Mouse (Mus musculus) activated CD4-positive, CD25-positive, alpha-beta regulatory T cell, adult 4 months (primary cell): ENCODE results near the gene Slc20a1. TPM values are rescaled to one million over a fixed set of nuclear protein-coding genes. Genes with fewer than 3 reads are reported as not detected.

ENCODE experiments used
- ATAC-seq: one replicate; pipeline ENCODE4 v1.8.0; 2017
- polyA plus RNA-seq, 2 experiments: library from polyadenylated mRNA; unstranded; fragments of 100-300 nt; shearing (Covaris generic); gene quantifications; one replicate each; pipeline ENCODE4 v1.2.1; 2017

The Slc20a1 gene
- polyA plus RNA-seq, 2 experiments from 2014 or later = 68.0 to 74.3 TPM

DNA sequence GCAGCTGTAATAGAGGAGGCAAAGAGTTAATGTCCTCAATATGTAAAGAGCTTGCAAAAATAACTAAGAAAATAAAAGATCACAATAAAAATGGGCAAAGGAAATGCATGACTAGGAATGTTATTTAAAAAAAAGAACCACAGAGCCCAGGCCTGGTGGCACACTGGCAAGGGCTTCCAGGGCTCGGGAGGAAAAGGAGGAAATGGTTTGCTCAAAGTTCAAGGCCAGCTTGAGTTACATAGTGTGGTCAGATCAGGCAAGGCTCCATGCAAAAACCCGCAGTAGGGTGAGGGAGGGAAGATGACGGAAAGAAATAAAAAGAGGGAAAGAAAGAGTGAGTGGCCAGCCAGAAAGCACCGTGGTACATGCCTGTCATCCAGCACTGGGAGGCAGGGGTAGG is 30.0 kb downstream of the Slc20a1 start:
- no peak for ATAC-seq

DNA sequence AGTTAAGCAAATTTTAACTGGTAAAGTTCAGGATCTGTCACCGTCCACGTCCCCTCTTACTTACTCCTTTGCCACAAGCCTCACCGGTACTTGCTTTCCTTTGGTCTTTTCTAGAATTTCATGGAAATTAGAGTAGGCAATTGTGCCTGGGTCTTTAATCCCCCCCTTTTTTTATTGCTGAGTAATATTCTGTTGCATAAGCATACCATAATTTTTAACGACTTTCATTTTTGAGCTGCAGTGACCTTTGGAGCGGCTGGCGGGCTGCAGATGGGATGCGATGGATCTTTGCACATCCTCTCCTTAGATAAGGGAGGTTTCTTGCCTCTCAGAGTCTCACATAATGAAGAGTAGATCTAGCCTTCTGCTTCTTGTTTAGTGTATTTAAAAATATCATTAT is 30.8 kb downstream of the Slc20a1 start:
- no peak for ATAC-seq

DNA sequence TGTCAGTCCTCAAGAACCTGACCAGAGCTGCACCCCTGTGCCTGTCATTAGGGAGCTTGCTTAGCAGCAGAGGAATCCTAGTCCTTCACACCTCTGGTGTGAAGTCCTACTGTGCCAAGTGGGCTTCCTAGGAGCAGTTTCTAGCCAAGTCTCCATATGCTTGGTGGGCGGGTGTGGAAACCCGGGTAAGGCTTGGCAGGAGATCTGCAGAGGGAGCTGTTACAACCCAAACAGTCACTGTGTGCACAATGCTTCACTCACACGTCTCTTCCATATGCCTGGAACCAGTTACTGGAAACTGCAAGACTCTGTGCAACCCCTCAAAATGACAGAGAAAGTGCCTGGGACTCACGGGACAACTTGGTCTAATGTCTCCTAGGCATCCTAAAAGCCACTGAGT is 33.5 kb downstream of the Slc20a1 start:
- ATAC-seq = no peak

DNA sequence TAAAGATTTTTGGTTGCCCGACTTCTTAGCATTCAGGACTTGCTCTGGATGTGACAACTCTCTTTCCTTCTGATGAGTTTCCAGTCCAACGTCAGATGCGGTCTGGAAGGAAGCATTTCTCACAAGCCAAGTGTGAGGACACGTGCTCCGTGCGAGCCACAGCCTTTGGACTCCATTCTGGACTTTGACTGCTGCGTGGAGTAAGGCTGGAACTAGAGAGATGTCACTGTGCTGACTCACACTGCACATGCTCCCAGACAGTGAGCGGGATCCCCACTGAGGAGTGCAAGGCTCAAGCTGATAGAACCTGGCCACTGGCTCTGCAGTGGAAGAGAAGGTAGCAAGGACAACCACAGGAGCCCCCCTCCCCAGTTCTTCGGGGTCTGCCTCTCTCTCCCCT is 33.9 kb downstream of the Slc20a1 start:
- no peak for ATAC-seq

DNA sequence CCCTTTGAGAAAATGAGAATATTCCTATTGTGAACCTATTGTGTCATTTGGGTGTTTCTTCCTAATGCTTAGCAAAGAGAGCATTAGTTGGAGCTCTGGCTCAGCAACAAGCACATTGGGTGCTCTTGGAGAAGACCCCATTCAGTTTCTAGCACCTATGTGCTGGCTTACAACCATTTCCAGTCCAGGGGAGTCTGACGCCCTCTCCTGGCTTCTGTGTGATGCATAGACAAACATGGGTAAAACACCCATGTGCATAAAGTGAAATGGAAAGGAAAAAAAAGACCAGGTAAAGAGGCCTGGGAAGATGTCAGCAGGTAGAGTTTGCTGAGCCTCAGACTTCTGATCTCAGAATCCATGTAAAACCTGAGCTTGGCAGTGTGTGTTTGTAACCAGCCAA is 34.7 kb downstream of the Slc20a1 start:
- ATAC-seq = no peak

DNA sequence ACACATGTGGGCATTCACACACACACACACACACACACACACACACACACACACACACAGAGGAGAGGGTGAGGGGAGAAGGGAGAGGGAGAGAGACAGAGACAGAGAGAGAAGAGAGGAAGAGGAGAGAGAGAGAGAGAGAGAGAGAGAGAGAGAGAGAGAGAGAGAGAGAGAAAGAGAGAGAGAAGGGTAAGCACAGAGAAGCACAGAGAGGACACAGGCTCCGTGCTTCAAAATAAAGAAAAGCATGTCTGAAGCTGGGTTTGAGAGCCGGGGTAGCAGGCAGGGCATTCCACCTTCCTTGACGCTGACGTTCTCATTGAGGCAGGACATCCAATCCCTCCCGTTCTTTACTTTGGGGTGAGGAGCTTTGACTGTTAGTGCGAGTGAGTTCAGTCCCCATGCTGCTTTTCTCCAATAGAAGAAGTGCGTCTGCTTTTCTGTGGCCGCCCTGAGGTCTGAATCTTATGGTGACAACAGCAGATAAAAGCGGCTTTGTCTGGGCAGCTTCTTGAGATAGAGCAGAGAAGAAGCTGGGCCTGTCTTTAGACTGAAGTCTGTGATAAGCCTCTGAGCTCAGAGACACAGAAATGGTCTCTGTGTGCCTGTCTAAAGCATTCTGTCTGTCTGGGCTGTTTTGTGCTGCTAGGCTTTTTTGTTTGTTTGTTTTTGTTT is 35.4 kb downstream of the Slc20a1 start:
- no peak for ATAC-seq

DNA sequence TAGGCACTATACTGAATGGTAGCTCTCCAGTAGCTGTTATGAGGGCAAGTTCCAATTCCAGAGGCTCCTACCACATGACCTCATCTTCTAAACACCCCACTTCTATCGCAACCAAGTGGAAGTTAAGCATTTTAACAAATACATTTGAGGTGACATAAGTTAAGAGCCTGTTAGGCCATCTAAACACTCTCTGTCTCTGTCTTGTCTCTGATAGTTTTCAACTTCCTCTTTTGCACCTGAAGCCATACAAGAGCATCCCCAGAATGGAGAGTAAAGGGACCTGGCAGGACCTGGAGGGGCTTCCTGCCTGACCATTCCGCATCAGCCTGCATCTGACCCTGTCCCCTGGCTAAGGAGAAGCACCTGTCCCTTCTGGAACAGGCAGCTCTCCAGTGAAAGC is 36.2 kb downstream of the Slc20a1 start:
- no peak for ATAC-seq

DNA sequence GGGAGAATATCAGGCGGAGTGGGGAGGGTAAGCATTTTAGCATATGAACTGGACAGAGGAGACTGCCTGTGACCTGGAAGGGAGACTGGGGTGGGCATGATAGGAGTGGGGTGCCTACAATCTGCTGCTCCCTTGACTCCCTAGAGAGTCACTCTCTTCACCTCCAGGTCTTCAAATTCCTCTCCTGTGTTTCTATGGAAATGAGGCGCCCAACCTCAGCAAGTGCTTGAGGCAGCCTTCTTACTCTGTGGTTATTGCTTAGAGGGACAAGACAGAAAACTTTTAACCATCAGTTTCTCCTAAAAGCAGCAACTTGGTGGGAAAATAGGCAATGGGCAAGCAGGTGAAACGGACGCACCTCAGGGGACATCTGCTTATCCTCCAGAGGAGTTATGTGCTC is 38.0 kb downstream of the Slc20a1 start:
- ATAC-seq = no peak

DNA sequence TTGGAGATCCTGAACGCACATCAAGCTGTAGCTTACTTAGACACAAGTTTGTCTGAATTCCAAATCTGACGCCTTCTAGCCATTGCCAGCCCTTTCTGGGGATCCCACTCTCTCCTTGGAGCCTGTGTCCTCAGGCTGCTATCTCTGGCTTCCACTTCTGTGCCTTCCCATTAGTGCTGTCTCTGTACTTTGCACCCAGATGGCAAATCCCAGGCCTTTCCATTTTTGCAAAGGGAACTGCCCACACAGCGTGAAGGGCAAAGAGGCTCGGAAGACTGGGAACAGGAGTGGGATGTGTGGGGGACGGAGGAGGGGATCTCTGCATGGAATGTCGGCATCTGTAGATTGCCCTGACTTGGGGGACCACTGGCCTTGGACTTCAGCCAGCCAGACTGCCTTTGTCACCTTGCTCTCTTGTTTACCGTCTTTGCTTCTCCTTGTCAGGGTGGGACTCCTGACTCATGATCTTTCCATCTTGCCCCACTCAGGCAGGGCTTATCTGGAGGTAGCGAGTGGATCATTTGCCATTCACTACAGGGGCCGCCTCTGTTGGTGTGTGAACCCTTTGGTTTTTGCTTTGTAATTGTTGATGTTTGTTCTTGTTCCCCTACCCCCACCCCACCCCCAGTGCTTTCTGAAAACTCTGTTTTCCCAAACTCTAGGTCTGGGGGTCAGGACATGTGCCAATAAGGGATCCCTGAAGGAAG is 42.3 kb downstream of the Slc20a1 start:
- ATAC-seq = no peak

DNA sequence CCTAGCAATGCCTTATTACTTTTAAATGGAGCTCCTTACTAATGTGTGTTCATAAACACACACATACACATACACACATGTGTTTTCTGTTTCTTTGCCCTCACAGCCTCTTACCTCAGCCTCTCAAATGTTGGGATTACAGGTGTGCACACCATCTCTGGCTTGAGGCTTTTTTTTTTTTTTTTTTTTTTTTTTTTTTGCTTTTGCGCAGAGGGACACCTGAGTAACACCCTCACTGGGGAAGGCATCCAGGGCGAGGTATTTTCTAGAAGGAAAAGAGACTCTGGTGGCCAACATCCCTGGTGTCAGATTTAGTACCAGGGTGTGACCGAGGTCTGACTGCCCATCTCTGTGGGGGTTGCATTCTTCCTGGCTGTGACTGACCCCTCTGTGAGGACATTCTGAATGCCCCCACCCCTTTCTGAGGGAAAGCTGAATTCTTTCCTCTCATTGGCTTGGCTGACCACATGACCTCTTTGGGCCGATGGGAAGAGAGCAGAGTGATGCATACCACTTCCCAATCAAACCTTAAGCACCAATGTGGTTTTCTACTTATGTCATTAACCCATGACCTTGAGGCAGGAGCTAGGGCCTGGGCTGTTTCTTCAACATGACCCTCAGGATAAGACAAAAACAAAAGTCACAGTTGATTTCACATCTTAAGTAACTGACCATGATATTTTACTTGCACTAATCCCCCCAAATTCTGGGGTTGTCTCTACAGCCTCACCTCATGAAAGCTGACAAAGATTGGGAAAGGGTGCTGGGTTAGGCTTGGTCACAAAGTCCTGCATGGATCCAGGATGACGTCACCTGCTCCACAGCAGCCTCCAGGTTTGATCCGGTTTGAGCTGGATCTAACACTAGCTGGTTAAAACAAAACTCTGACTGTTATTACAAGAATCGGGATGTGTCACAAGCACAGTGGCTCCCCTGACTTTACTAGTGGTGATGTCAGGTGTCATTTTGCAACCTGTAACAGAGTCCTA is 43.6 kb downstream of the Slc20a1 start:
- ATAC-seq = no peak

DNA sequence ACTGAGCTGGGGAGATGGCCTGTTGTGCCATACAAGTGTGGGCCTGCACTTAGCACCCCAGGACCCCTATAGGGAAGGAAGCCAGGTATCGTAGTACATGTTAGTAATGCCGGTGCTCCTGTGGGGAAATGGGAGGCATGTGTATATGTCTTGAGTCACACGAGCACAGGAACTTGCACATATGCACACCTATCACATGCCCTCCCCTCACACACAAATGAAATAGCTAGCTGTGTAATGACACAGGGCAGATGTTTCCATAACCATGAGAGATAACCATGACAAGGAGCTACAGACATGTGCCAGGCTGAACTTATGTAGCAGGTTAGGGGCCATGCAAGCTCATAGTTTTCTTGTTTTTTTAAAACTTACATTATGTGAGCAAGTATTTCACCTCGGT is 44.4 kb downstream of the Slc20a1 start:
- ATAC-seq = no peak

DNA sequence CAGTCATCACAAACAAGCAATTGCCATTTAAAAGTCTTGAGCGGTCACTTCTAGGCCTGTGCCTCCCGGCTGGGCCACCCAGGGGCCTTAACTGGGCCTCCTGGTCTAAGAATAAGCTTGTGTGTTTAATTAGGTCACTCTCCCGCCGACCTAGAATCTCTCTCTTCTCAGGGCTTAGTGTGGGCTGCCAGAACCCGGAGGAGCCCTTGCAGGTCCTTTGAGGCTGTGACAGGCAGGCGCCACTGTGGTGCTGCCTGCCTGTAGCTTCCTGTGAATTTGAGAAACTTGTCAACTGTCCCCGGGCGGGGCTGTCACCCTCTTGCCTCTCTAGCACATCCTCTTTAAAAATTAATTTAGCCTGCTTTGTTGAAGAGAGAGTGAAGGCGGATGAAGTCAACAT is 45.2 kb downstream of the Slc20a1 start:
- peak; percentile 95 for ATAC-seq

DNA sequence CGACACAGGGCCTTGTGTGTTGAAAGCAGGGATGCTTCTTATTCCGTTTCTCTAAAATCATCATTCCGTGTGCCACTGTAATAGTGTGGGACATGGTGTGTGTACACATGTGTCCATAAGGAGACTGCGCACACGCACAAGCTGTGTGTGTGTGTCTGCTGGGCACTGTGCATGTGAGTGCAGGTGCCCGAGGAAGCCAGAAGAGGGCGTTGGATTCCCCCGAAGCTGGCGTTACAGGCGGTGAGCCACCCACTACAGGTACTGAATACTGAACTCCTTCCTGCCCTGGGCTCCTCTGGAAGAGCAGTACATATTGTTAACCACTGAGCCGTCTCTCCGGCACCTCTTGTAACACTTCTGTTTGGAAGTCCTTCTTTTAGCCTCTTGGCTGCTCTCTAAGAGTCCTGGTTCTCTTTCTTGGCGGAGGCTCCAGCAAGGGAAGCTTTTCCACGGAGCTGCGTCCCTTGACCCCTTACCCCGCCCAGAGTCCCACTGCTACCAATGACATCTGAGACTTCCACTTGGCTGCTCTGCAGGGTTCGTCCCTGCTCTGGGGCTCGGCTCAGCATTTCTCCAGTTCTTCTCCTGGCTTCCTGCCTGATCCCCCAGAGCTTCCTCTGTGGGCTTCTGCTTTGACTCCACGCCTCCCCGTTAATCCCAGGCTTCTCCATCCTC is 46.0 kb downstream of the Slc20a1 start:
- no peak for ATAC-seq

DNA sequence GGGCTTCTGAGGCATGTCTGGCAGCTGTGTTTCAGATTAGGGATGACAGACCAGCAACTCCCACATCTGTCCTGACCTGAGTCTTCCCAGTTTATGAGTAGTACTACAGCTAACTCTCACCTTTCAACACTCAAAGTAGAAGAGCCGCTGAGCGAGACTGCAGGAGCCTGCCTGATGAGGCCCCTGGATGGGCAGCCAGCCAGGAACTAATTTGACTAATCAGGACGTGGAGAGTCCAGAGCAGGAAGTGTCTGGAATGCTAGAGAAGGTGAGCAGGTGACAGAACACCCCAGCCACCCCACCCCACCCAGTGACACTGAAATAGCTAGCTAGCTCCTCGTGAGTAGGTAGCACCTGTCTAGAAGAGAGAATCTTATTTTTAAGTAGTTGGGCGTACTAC is 47.1 kb downstream of the Slc20a1 start:
- ATAC-seq = no peak

DNA sequence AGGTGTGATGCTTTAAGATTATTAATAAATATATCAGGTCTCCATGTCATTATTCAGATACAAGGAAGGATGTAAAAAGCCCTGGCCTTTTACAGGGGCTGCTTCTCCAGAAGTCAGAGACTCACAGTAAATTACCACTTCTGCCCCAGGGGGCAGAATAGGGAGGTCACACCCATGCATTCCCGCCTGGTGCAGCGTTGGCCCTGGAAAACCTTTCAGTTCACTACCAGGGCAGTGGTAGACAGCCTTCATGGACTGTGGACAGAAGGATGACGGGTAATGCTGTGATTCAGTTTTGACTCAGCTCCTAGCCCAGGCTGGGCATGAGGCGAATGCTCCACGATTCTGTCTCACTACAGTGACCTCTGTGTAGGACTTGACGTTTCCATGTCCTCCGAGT is 47.9 kb downstream of the Slc20a1 start:
- no peak for ATAC-seq

DNA sequence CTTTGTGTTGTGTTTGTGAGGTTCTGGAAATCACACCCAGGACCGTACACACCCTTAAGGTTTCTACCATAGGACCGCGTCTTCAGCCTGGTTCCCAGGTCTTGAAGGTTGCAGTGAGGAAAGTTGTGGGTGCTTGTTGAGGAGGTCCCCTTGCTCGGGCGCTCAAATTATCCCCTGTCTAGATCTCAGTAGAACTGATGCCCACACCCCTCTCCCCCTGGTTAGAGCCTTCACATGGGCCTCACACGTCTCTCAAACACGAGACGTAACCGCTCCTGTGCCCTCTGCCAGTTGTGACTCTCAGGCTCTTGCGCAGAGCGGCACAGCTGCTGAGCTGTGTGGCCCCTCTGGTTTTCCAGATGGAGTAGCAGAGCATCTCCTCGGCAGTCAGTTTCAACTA is 48.4 kb downstream of the Slc20a1 start:
- ATAC-seq = no peak

DNA sequence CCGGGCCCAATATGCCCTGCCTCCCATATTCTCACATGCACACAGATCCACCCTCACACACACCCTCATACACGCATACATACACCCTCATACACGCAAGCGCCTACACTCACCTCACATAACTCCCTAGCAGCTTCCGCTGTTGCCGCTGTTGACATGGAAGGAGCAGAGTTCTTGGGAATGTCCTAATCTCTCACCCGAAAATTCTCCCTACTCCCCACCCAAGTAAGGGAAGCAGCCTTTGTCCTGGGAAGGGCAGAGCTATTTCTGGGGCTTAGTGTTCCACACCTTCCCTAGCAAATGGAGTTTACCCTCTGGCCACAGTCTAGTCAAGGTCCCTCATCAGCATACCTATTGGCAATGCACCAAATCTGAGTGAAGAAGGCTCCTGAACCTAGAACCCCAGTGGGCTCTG is 49.1 kb downstream of the Slc20a1 start:
- ATAC-seq = no peak

DNA sequence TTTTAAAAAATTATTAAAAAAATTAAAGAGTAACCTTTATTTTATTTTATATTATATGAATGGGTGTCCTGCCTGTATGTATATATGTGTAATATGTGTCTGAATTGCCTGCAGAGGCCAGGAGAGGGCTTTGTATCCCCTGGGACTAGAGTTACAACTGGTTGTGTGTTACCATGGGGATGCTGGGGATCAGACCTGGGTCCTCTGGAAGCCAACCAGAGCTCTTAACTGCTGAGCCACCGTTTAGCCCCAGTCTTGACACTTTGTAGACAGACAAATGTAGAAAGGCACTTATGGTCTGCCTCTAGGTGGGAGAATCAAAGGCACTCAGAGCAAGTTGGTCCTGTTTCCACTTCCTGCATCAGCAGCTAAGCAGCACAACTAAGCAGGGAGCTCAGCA is 50.8 kb downstream of the Slc20a1 start:
- ATAC-seq = no peak

DNA sequence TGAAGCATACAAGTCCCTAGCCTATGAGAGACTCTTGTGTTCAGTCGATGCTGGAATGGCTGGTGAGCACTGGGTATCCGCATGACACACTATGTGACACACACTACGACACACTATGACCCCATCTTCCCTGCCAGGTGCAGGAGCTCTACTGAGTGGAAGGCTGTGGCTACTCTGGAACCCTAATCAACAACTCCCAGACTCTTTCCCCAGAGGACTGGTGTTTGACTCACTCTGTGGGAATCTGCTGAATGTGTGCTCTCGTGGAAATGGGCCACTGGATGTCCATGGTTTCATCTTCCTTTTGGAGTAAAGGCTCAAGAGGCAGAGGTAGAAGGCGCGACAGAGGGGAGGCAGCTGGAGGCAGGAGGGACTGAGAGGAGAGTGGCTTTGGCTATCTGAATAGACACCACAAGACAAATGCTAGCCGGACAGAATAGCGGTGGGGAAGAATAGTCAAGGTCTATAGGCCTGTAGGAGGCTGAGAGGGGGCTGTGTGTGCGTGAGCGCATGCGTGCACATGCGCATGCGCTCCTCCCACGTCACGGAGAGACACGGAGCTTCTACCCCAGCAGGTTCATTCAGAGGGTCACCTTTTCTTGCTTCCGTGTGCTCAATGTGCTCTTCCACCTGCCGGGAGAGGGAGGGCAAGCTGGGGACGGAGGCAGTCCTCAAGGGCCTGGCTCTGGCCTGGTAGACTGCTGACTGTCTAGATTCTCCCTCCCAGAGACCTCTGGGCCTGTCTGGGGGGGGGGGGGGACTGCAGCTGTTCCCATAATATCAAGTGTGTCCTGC is 54.5 kb downstream of the Slc20a1 start:
- ATAC-seq = no peak

DNA sequence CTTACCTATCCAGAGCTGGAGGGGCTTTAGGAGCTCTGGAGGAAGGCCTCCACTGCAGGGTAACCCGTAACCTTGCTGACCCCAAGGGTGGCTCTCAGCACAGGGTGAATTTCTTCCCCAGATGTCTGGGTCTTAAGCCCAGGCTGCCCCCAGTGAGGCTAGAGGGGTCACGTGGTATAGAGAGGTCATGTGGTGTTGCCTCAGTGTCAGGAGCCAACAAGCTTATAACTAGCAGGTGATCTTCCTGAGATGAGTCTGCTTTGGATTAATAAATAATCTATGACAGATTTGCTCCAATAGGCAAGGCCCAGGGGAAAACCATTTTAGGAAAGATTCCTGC is 55.0 kb downstream of the Slc20a1 start:
- ATAC-seq = no peak

DNA sequence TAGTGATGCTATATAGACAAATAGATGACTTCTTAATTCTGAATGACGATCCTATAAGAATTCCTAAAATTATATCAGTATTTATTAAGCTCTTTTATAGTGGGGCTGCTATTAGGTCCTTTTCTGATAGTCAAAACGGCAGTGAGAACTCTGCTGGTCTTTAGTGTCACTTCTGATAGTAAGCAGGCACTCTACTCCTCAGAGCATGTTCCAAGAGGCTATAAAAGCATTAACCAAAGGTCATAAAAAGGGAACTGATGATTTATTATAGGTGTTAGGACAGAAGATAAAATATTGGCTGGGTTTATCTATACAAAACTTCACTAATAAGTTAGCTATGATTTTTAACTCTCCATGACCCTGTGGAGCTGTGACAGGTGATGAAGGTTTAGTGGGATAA is 55.5 kb downstream of the Slc20a1 start:
- no peak for ATAC-seq

DNA sequence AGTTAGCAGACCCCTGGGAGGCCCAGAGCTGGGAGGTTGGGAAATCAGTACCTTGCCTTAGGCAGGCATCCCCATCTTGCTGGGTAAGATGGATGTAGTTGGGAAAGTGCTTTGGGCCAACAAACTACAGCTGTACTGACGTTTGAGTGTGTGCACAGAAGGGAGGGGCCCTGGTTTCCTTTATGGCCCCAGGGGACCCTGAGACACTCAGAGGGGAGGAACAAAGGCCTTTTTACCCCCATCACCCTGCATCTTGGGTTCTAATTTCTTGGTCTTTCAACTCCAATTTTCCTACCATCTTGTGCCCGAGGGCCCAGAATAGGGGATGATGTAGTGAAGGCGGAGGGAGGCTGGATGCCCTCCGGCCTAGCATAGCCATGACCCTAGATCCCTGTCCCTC is 57.4 kb downstream of the Slc20a1 start:
- ATAC-seq = no peak
